Mouse (Mus musculus) forebrain, embryonic 14.5 days (tissue): ENCODE data around the gene Prickle2. TPM values are rescaled to one million over a fixed set of nuclear protein-coding genes. Genes with fewer than 3 reads are reported as not detected.

Experiments
- ATAC-seq: fragments of 200-750 bp; cut with Nextera tagmentation; 2 replicates; pipeline ENCODE4 v1.8.0; 2017; ENCODE audit warnings: mild to moderate bottlenecking, moderate library complexity
- DNase-seq: peaks from one replicate; pipeline ENCODE4 v3.0.0-alpha.2; 2015; ENCODE audit warnings: low spot score
- H3K27ac ChIP-seq: fragments of 300-500 bp; sonication (generic); 2 replicates; pipeline ENCODE4 v1.5.1; 2014; ENCODE audit warnings: low read depth, mild to moderate bottlenecking, control low read depth, low read length, moderate library complexity
- H3K27me3 ChIP-seq: fragments of 300-500 bp; sonication (generic); replicated peaks from 2 replicates; pipeline ENCODE4 v1.6.1; 2014; ENCODE audit warnings: low read length, control low read depth, mixed read lengths; ENCODE audit not compliant: control insufficient read depth, insufficient read depth
- H3K36me3 ChIP-seq: fragments of 300-500 bp; sonication (generic); 2 replicates; pipeline ENCODE4 v1.6.1; 2014; ENCODE audit warnings: low read length, control low read depth; ENCODE audit not compliant: control insufficient read depth, insufficient read depth
- H3K4me1 ChIP-seq: fragments of 300-500 bp; sonication (generic); 2 replicates; pipeline ENCODE4 v1.6.1; 2014; ENCODE audit warnings: antibody characterized with exemption, low read length, control low read depth; ENCODE audit not compliant: control insufficient read depth, insufficient read depth
- H3K4me2 ChIP-seq: fragments of 300-500 bp; sonication (generic); 2 replicates; pipeline ENCODE4 v1.6.1; 2014; ENCODE audit warnings: mild to moderate bottlenecking, control low read depth, low read length
- H3K4me3 ChIP-seq: fragments of 300-500 bp; sonication (generic); 2 replicates; pipeline ENCODE4 v1.5.1; 2014; ENCODE audit warnings: low read depth, low read length, control low read depth
- H3K9ac ChIP-seq: fragments of 300-500 bp; sonication (generic); 2 replicates; pipeline ENCODE4 v1.6.1; 2014; ENCODE audit warnings: mild to moderate bottlenecking, low read length, control low read depth, moderate library complexity
- H3K9me3 ChIP-seq: fragments of 300-500 bp; sonication (generic); replicated peaks from 2 replicates; pipeline ENCODE4 v1.6.1; 2016; ENCODE audit warnings: low read length, control low read depth, mixed read lengths; ENCODE audit not compliant: control insufficient read depth
- WGBS: fragments of 180-500 bp; shearing (Covaris S2); extraction: QIAGEN DNeasy Blood & Tissue Kit; methylation state at CpG from one replicate; pipeline ENCODE4 v1.1.7; 2014; 5-methylcytosine and 5-hydroxymethylcytosine counted together
- polyA plus RNA-seq: library from polyadenylated mRNA; unstranded; fragments of >200 nt; fragmentation: Nextera tagmentation; extraction: Ambion mirVana; gene quantifications from 2 replicates; pipeline ENCODE4 v1.2.1, GENCODE M21; 2014

The Prickle2 gene
- polyA plus RNA-seq, 1 experiment from 2014 or later: 5.5 TPM

DNA sequence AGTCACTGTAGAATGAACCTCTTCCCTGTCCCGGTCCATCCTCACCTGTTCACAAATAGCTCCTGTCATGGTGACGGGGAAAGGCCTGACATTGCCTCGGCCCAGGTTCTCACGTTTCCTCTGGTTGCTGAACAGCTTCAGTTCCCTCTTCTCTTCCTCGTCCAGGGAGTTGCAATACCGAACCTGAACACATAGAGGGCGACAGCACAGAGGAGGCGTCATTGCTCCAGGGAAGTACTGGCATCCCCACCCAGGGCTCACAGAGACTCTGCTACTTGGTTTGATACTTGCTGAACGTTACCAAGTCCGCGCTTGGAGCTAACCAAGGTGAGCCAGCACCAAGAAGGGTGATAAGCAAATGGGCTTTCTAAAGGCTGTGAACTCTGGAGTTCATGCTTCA, 283.7 kb downstream of the Prickle2 start:
- H3K27ac ChIP-seq: no peak overlapping the region
- ATAC-seq (no peak), DNase-seq (peak; percentile 6)
- H3K27me3 ChIP-seq: no peaks in the 10 kb centered on the region
- H3K9ac ChIP-seq: no peak overlapping the region
- 46% methylated on average over 11 of the region's 11 CpGs for WGBS
- H3K4me1 ChIP-seq: no peaks in the 10 kb centered on the region
- H3K4me3 ChIP-seq: no peak overlapping the region
- H3K9me3 ChIP-seq: no peaks in the 10 kb centered on the region
- H3K36me3 ChIP-seq: no peaks in the 10 kb centered on the region
- no peak overlapping the region for H3K4me2 ChIP-seq

GRCm38 (mm10) chr6:92420106-92420505, 285.8 kb downstream of the Prickle2 start:
- Histone ChIP-seq H3K9me3 (no peaks in the 10 kb centered on the region), H3K36me3 (no peaks in the 10 kb centered on the region), H3K4me1 (peaks cover under 1% of the 10 kb centered on the region; the same call in 1 of the 2 replicates), H3K9ac (no peak overlapping the region), H3K27me3 (no peaks in the 10 kb centered on the region), H3K27ac (no peak overlapping the region), H3K4me3 (no peak overlapping the region), H3K4me2 (no peak overlapping the region)
- no peak for DNase-seq
- 87% methylated on average over 12 of the region's 12 CpGs for WGBS
- ATAC-seq: no peak

GRCm38 (mm10) chr6:92415405-92415755, 290.6 kb downstream of the Prickle2 start:
- DNase-seq: no peak
- H3K27me3 ChIP-seq: no peaks in the 10 kb centered on the region
- no peak overlapping the region for H3K4me2 ChIP-seq
- 89% methylated on average over 7 of the region's 7 CpGs for WGBS
- H3K4me1 ChIP-seq: peaks cover 10% of the 10 kb centered on the region
- H3K9me3 ChIP-seq: no peaks in the 10 kb centered on the region
- H3K4me3 ChIP-seq: no peak overlapping the region
- H3K9ac ChIP-seq: no peak overlapping the region
- peak overlapping the region; percentile 55; the same call in 1 of the 2 replicates for H3K27ac ChIP-seq
- no peak for ATAC-seq
- 0 out of 2 replicates have a peak, but pooled peaks cover 6% of the 10 kb centered on the region for H3K36me3 ChIP-seq

DNA sequence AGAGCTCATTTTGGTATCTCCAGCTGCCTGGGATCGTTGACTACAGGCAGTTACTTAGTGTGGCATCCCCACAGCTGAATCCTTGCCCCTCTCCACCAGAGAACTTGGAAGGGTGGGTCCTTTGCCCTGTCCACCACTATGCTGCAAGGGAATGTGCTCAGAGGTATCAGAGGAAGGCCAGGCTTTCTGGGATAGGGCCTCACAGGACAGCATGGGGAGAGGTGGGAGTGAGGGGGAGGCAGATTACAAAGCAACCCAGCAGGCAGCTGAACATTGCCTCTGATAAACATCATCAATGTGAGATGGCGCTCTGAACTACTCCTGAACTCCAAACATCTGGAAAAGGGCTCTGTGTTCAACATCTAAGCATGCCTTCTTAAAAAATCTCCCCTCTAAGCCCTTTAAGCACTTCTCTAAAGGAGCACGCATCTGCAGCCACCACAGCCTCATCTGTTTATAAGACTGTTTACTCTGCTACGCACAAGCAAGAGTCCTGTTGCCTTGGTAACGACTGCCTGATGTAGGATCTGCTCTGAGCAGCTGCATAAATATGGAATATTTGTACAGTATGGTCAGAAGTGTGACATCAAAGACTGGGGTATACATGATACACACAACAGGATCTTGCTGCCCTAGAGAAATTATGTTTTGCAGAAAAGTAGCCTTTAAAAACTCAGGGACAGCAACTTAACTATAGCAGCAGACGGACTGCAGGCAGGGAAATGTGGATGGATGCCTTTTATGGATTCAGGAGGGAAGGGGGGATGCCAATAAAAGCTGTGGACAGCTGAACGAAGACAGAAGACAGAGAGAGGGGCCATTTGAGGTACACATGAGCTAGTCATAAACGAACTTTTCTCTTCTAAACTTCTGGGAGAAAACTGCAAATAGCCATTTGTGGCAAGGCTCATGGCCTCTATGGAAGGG, 291.2 kb downstream of the Prickle2 start:
- H3K4me3 ChIP-seq: no peak overlapping the region
- H3K4me1 ChIP-seq: peaks cover 10% of the 10 kb centered on the region
- ATAC-seq: peak; percentile 92
- no peak overlapping the region for H3K9ac ChIP-seq
- peak; percentile 86 for DNase-seq
- no peak overlapping the region for H3K4me2 ChIP-seq
- H3K27me3 ChIP-seq: no peaks in the 10 kb centered on the region
- H3K27ac ChIP-seq: peak overlapping the region; percentile 55
- 60% methylated on average over 8 of the region's 8 CpGs for WGBS
- H3K9me3 ChIP-seq: no peaks in the 10 kb centered on the region
- 0 out of 2 replicates have a peak, but pooled peaks cover 6% of the 10 kb centered on the region for H3K36me3 ChIP-seq

DNA sequence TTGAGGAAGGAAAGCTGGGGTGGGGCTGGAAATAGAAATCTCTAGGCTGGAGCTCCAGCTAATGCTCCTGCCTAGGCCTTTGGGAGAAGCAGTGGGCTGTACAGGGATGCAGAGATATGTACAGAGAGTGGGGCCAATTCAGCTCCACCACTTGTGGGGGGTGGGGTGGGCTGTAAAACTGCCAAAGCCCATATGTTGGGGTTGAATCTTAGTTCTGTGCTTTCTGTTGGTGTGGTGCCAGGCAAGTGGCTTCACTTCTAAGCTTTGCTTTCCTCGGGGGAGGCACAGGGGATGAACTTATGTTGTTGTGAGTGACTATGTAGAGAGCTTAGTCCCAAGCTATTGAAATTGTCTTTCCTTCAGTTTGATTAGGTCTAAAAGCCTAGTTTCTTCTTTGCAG, 292.0 kb downstream of the Prickle2 start:
- 67% methylated on average over 1 of the region's 1 CpGs for WGBS
- H3K27me3 ChIP-seq: no peaks in the 10 kb centered on the region
- peak; percentile 40; the same call in 1 of the 2 replicates for ATAC-seq
- H3K4me1 ChIP-seq: peaks cover 10% of the 10 kb centered on the region
- H3K36me3 ChIP-seq: 0 out of 2 replicates have a peak, but pooled peaks cover 6% of the 10 kb centered on the region
- peak overlapping the region; percentile 55; the same call in 1 of the 2 replicates for H3K27ac ChIP-seq
- no peak overlapping the region for H3K4me3 ChIP-seq
- no peaks in the 10 kb centered on the region for H3K9me3 ChIP-seq
- H3K9ac ChIP-seq: no peak overlapping the region
- peak; percentile 33 for DNase-seq
- H3K4me2 ChIP-seq: no peak overlapping the region

DNA sequence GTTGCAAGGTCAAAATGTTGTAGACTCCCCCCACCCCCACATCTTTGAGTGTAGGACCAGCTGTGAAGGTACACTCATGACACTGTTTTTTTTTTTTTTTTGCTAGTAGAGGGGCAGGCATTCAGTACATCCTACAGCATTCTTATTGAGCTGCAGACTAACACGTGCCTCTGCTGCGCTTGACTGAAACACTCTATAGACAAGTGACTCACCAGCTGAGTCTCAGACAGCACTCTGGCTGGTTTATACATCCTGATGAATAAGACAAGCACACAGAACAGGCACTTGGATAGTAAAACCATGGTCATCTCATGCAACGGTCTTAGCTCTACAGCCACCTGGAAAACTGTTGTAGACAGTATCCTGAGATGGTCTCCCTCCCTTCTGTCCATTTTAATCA, 296.2 kb downstream of the Prickle2 start:
- ATAC-seq (no peak), DNase-seq (no peak)
- 84% methylated on average over 3 of the region's 3 CpGs for WGBS

DNA sequence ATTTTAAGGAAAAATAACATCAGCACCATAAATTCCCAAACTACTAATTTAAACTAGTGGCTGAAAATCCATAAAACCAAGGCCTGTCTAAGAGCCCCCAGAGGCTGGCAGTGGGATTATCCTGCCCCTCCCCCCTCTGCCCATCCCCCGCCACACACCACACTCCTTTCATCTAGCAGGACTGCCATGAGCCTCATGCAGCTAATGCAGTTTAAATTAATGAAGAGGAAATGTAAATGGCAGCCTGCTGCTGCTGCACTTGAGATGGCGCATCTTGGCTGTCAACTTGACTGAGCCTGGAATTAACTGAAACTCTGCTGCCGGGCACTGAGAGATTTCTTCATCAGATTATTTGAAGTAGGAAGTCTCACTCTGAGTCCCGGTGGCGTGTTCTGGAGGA, 298.7 kb downstream of the Prickle2 start:
- peak; percentile 63 for ATAC-seq
- no peak overlapping the region for H3K4me3 ChIP-seq
- WGBS: 48% methylated on average over 5 of the region's 5 CpGs
- H3K27ac ChIP-seq: no peak overlapping the region
- DNase-seq: peak; percentile 50
- H3K4me2 ChIP-seq: no peak overlapping the region
- H3K36me3 ChIP-seq: 0 out of 2 replicates have a peak, but pooled peaks cover 9% of the 10 kb centered on the region
- H3K4me1 ChIP-seq: peaks cover 3% of the 10 kb centered on the region; the same call in 1 of the 2 replicates
- H3K27me3 ChIP-seq: no peaks in the 10 kb centered on the region
- H3K9me3 ChIP-seq: no peaks in the 10 kb centered on the region
- H3K9ac ChIP-seq: no peak overlapping the region

More for the DNA sequence above, 296.2 kb downstream of the Prickle2 start:
- Histone ChIP-seq H3K36me3 (0 out of 2 replicates have a peak, but pooled peaks cover 6% of the 10 kb centered on the region), H3K4me3 (no peak overlapping the region), H3K9ac (no peak overlapping the region), H3K9me3 (no peaks in the 10 kb centered on the region), H3K27me3 (no peaks in the 10 kb centered on the region), H3K4me1 (peaks cover 9% of the 10 kb centered on the region), H3K27ac (no peak overlapping the region), H3K4me2 (no peak overlapping the region)

- Histone ChIP-seq H3K9ac (no peak overlapping the region), H3K4me3 (no peak overlapping the region), H3K9me3 (no peaks in the 10 kb centered on the region), H3K4me2 (no peak overlapping the region), H3K36me3 (0 out of 2 replicates have a peak, but pooled peaks cover 5% of the 10 kb centered on the region), H3K27me3 (no peaks in the 10 kb centered on the region), H3K4me1 (peaks cover 3% of the 10 kb centered on the region; the same call in 1 of the 2 replicates), H3K27ac (no peak overlapping the region)
- no peak for ATAC-seq
- DNase-seq: peak; percentile 12
- WGBS: 54% methylated on average over 8 of the region's 8 CpGs
Measured at GRCm38 (mm10) chr6:92405571-92405970, 300.4 kb downstream of the Prickle2 start.

GRCm38 (mm10) chr6:92397876-92398275, 308.1 kb downstream of the Prickle2 start:
- ATAC-seq (no peak), DNase-seq (no peak)
- WGBS: 83% methylated on average over 6 of the region's 6 CpGs
- Histone ChIP-seq H3K27me3 (no peaks in the 10 kb centered on the region), H3K27ac (no peak overlapping the region), H3K4me1 (no peaks in the 10 kb centered on the region), H3K36me3 (no peaks in the 10 kb centered on the region), H3K9ac (no peak overlapping the region), H3K4me3 (no peak overlapping the region), H3K4me2 (no peak overlapping the region), H3K9me3 (no peaks in the 10 kb centered on the region)
